Mouse (Mus musculus): ENCODE results near the gene Rsrp1. TPM values are rescaled to one million over a fixed set of nuclear protein-coding genes. Genes with fewer than 3 reads are reported as not detected.

Rsrp1 gene
- polyA plus RNA-seq, 1 experiment: 51.4 TPM

DNA sequence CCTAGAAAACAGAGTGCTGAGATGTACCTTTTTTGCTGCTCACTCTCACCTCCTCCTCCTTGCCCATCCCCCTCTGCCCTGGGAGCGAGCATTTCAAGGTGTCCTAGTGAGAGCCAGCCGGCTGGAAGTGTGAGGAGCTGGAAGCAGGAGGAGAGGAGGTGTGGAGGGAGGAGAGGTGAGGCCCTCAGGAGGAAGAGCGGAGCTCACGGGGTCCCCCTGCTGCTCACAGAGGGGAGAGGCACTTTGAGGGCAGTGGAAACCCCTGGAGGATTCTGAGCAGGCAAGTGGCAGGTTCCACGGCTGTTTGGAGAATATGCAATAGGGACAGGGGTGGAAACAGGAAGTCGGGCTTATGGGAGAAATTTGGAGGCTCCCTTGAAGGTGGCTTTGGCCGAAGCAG is 40.1 kb upstream of the Rsrp1 start:
- H3K4me2 ChIP-seq (ENCODE audit: low read depth): peak overlapping the region; percentile 24

DNA sequence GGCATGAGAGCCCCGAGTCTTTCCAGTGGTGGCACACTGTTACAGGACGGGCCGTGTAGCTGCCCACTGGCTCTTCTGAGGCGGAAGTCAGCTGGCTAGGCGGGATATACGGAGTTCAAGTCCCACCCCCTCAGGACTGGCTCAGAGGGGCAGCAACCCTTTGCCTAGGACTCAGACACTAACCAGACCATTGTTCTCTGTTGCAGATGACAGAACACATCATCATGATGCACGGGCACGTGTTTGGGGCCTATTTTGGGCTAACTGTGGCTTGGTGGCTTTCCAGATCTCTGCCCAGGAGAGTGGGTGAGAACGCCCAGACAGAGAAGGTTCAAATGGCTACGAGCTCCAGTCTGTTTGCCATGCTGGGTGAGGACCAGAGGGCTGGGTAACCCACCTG is 39.6 kb upstream of the Rsrp1 start:
- peak in 1 of 3 experiments; percentile 31 for TF ChIP-seq MYOG (IDR thresholded peaks at IDR 0.05; ENCODE audit: control insufficient read depth in 1 of 3, insufficient read depth in 1 of 3, insufficient read length in 2 of 3, low read depth in 2 of 3)
- TF ChIP-seq USF1 (IDR thresholded peaks at IDR 0.05; ENCODE audit: low read depth): peak; percentile 43
- TF ChIP-seq E2F4 (IDR thresholded peaks at IDR 0.05; ENCODE audit: insufficient read depth): no peak
- TF ChIP-seq MYOD1 (IDR thresholded peaks at IDR 0.05; ENCODE audit: control insufficient read depth in 1 of 3, insufficient read length in 2 of 3, low read depth in 2 of 3): peak in 1 of 3 experiments; percentile 45
- H3K4me3 ChIP-seq: no peak overlapping the region
- H3K27me3 ChIP-seq (ENCODE audit: control insufficient read depth, insufficient read depth, insufficient read length): no peaks in the 10 kb centered on the region
- H3K36me3 ChIP-seq (ENCODE audit: control insufficient read depth, insufficient read depth): no peaks in the 10 kb centered on the region
- no peaks in the 10 kb centered on the region for H3K79me2 ChIP-seq (ENCODE audit: control insufficient read depth, insufficient read depth)
- H3ac ChIP-seq (ENCODE audit: control insufficient read depth, insufficient read length): no peak overlapping the region
- H3K4me2 ChIP-seq (ENCODE audit: low read depth): peak overlapping the region; percentile 24

More for the DNA sequence above, 40.1 kb upstream of the Rsrp1 start:
- no peak for TF ChIP-seq USF1 (IDR thresholded peaks at IDR 0.05; ENCODE audit: low read depth)
- no peak for TF ChIP-seq SRF (IDR thresholded peaks at IDR 0.05; ENCODE audit: control insufficient read depth, insufficient read length, low read depth)
- TF ChIP-seq TCF3 (IDR thresholded peaks at IDR 0.05; ENCODE audit: insufficient read length, low read depth): no peak
- TF ChIP-seq MAX (IDR thresholded peaks at IDR 0.05; ENCODE audit: low read depth): no peak
- TF ChIP-seq E2F4 (IDR thresholded peaks at IDR 0.05; ENCODE audit: insufficient read depth): no peak
- no peak for TF ChIP-seq MYOD1 (IDR thresholded peaks at IDR 0.05; ENCODE audit: control insufficient read depth in 1 of 3, insufficient read length in 2 of 3, low read depth in 2 of 3)
- no peak for TF ChIP-seq POLR2AphosphoS2 (IDR thresholded peaks at IDR 0.05; ENCODE audit: insufficient read length, low read depth)
- no peak for TF ChIP-seq TCF12 (IDR thresholded peaks at IDR 0.05; ENCODE audit: insufficient read depth, poor library complexity, severe bottlenecking)
- no peak for TF ChIP-seq POLR2A (IDR thresholded peaks at IDR 0.05; ENCODE audit: insufficient read length, low read depth)
- Histone ChIP-seq H3K36me3 (ENCODE audit: control insufficient read depth, insufficient read depth) (no peaks in the 10 kb centered on the region), H3ac (ENCODE audit: control insufficient read depth, insufficient read length) (no peak overlapping the region), H3K27me3 (ENCODE audit: control insufficient read depth, insufficient read depth, insufficient read length) (no peaks in the 10 kb centered on the region), H3K79me2 (ENCODE audit: control insufficient read depth, insufficient read depth) (no peaks in the 10 kb centered on the region), H3K4me3 (no peak overlapping the region)

DNA sequence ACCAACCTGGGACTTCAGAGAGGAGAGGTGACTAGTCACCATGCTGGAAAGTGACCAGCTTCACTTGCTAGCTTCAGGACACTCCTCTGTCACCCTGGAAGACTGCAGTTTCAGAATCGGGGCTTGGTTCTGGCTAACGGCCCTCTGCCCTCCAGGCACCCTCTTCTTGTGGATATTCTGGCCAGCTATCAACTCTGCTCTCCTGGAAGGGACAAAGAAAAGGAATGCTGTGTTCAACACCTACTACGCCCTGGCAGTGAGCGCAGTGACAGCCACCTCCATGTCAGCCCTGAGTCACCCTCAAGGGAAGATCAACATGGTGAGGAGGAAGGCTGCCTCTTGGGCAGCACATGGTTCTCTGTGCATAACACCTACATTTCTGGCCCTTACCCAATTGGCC is 39.0 kb upstream of the Rsrp1 start:
- Histone ChIP-seq H3ac (ENCODE audit: control insufficient read depth, insufficient read length) (no peak overlapping the region), H3K27me3 (ENCODE audit: control insufficient read depth, insufficient read depth, insufficient read length) (no peaks in the 10 kb centered on the region)
- TF ChIP-seq E2F4 (IDR thresholded peaks at IDR 0.05; ENCODE audit: insufficient read depth) (no peak), MAX (IDR thresholded peaks at IDR 0.05; ENCODE audit: low read depth) (no peak), CEBPB (IDR thresholded peaks at IDR 0.05; ENCODE audit: insufficient read depth, poor library complexity, severe bottlenecking) (no peak), USF1 (IDR thresholded peaks at IDR 0.05; ENCODE audit: low read depth) (no peak), REST (IDR thresholded peaks at IDR 0.05; ENCODE audit: insufficient read depth, insufficient read length) (no peak), MYOD1 (IDR thresholded peaks at IDR 0.05; ENCODE audit: control insufficient read depth in 1 of 3, insufficient read length in 2 of 3, low read depth in 2 of 3) (no peak), TCF3 (IDR thresholded peaks at IDR 0.05; ENCODE audit: insufficient read length, low read depth) (no peak), SRF (IDR thresholded peaks at IDR 0.05; ENCODE audit: control insufficient read depth, insufficient read length, low read depth) (no peak)

DNA sequence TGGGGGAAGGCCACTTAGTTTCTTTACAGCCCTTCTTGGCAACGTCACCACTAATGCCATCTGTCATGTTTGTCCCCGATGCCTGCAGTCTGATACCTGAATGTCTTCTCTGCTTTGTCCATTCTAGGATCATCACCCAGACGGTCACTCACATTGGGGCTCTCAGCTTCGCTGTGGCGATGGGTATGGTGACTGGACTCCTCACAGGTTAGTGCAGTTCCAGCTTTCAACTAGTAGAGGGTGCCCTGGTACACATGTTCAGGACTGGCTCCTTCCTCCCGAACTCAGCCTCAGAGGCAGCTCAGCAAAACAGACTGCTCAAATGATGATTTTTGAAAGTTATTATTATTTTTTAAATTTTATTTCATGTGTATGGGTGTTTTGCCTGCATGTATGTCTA is 31.3 kb upstream of the Rsrp1 start:
- TF ChIP-seq CEBPB (IDR thresholded peaks at IDR 0.05; ENCODE audit: insufficient read depth, poor library complexity, severe bottlenecking) (no peak), TCF12 (IDR thresholded peaks at IDR 0.05; ENCODE audit: insufficient read depth, poor library complexity, severe bottlenecking) (no peak), POLR2A (IDR thresholded peaks at IDR 0.05; ENCODE audit: insufficient read length, low read depth) (no peak), SRF (IDR thresholded peaks at IDR 0.05; ENCODE audit: control insufficient read depth, insufficient read length, low read depth) (no peak), POLR2AphosphoS2 (IDR thresholded peaks at IDR 0.05; ENCODE audit: insufficient read length, low read depth) (no peak), MAX (IDR thresholded peaks at IDR 0.05; ENCODE audit: low read depth) (no peak), E2F4 (IDR thresholded peaks at IDR 0.05; ENCODE audit: insufficient read depth) (no peak), TCF3 (IDR thresholded peaks at IDR 0.05; ENCODE audit: insufficient read length, low read depth) (no peak), USF1 (IDR thresholded peaks at IDR 0.05; ENCODE audit: low read depth) (no peak), MYOG (IDR thresholded peaks at IDR 0.05; ENCODE audit: control insufficient read depth in 1 of 3, insufficient read depth in 1 of 3, insufficient read length in 2 of 3, low read depth in 2 of 3) (no peak), MYOD1 (IDR thresholded peaks at IDR 0.05; ENCODE audit: control insufficient read depth in 1 of 3, insufficient read length in 2 of 3, low read depth in 2 of 3) (no peak), REST (IDR thresholded peaks at IDR 0.05; ENCODE audit: insufficient read depth, insufficient read length) (no peak)
- peaks cover 11% of the 10 kb centered on the region for H3K36me3 ChIP-seq (ENCODE audit: control insufficient read depth, insufficient read depth)

More for the DNA sequence above, 39.0 kb upstream of the Rsrp1 start:
- Histone ChIP-seq H3K4me3 (no peak overlapping the region), H3K4me2 (ENCODE audit: low read depth) (no peak overlapping the region), H3K36me3 (ENCODE audit: control insufficient read depth, insufficient read depth) (no peaks in the 10 kb centered on the region), H3K79me2 (ENCODE audit: control insufficient read depth, insufficient read depth) (no peaks in the 10 kb centered on the region)

DNA sequence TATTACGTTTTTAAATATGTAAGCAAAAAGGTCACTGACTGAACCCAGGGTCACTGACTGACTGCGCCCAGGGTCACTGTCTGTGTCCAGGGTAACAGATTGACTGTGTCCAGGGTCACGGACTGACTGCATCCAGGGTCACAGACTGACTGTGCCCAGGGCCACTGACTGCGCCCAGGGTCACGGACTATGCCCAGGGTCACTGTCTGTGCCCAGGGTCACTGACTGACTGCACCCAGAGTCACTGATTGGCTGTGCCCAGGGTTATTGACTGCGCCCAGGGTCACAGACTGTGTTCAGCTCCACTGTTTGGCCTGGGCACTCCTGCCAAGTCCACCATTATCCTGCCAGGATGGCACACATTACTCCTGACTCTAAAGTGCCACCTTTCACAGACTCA is 26.1 kb upstream of the Rsrp1 start:
- no peak overlapping the region for H3K4me3 ChIP-seq

More for the DNA sequence above, 31.3 kb upstream of the Rsrp1 start:
- no peak overlapping the region for H3K4me2 ChIP-seq (ENCODE audit: low read depth)
- no peak overlapping the region for H3ac ChIP-seq (ENCODE audit: control insufficient read depth, insufficient read length)
- H3K79me2 ChIP-seq (ENCODE audit: control insufficient read depth, insufficient read depth): no peaks in the 10 kb centered on the region
- H3K4me3 ChIP-seq: no peak overlapping the region
- H3K27me3 ChIP-seq (ENCODE audit: control insufficient read depth, insufficient read depth, insufficient read length): no peaks in the 10 kb centered on the region

More for the DNA sequence above, 26.1 kb upstream of the Rsrp1 start:
- H3K27me3 ChIP-seq (ENCODE audit: control insufficient read depth, insufficient read depth, insufficient read length): no peaks in the 10 kb centered on the region
- H3K79me2 ChIP-seq (ENCODE audit: control insufficient read depth, insufficient read depth): no peaks in the 10 kb centered on the region
- TF ChIP-seq MAX (IDR thresholded peaks at IDR 0.05; ENCODE audit: low read depth) (no peak), REST (IDR thresholded peaks at IDR 0.05; ENCODE audit: insufficient read depth, insufficient read length) (no peak), MYOG (IDR thresholded peaks at IDR 0.05; ENCODE audit: control insufficient read depth in 1 of 3, insufficient read depth in 1 of 3, insufficient read length in 2 of 3, low read depth in 2 of 3) (no peak), TCF3 (IDR thresholded peaks at IDR 0.05; ENCODE audit: insufficient read length, low read depth) (no peak)
- no peak overlapping the region for H3ac ChIP-seq (ENCODE audit: control insufficient read depth, insufficient read length)
- peaks cover 15% of the 10 kb centered on the region for H3K36me3 ChIP-seq (ENCODE audit: control insufficient read depth, insufficient read depth)
- H3K4me2 ChIP-seq (ENCODE audit: low read depth): no peak overlapping the region
